Mouse (Mus musculus): ENCODE measurements around the gene Psmb5.

GRCm38 (mm10) chr14:54652787-54653186 lies 35.0 kb upstream of the Psmb5 start:
- TF ChIP-seq CTCF (IDR thresholded peaks at IDR 0.05; ENCODE audit: borderline replicate concordance, extremely low read depth, insufficient read depth, insufficient read length) (no peak), POLR2A (IDR thresholded peaks at IDR 0.05; ENCODE audit: borderline replicate concordance, extremely low read depth, insufficient read depth, insufficient read length, poor library complexity, severe bottlenecking) (no peak)
